Mouse (Mus musculus): Measurements from ENCODE around the gene Gm48552.

DNA sequence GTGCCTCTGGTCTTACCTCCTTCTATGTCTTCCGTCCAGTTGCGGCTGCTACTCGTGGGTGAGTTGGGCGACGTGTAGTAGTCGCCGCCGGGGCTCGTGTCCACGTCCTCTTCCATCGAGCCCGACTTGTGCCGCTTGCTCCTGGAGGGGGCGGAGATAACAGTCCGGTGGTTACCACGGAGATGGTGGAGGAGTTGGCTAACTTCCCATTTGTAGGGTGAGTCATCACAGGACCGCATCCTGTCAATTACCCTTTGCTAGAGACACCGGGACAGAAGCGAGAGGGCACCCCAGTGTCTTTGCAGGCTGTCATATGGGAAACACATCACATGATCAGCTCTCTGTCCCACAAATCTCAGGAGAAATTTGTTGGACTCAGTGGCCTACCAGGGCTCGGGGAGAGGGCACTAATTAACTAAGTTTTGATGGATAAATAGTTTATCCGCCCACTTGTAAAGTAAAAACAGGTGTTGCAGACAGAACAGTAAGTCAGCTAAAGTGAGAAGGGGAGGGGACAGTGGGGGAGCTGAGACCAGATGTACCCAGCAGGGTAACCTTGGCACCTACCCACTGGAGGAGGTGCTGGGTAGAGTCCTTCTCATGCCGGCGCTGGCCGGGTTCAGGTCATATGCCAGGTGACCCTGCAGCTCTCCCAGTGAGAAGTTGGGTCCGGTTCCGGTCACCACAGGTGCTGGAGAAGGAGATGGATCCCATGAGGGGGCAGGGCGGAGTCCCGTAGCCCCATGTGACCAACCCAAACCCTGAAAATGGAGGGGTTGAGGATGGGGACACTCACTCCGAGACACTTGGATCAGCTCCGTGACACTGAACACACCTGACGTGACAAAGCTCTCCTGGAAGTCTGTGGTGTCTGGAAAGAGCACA is 19.0 kb downstream of the Gm48552 start:
- TF ChIP-seq CTCF (IDR thresholded peaks at IDR 0.05; ENCODE audit: extremely low read depth, insufficient read depth, low read length) (no peak), POLR2A (IDR thresholded peaks at IDR 0.05; ENCODE audit: extremely low read depth, insufficient read depth, low read length) (no peak)

All from cortical plate, adult 2 months (tissue).